Comparison of ENCODE assay signal across 23 mouse cellular contexts in genomic region chr8:117031476-117031875, GRCm38 (mm10). TPM values are rescaled to one million over a fixed set of nuclear protein-coding genes. Genes with fewer than 3 reads are reported as not detected.
"Had no signal": no experiment of that assay in that cellular context is flagged by ENCODE, and none has a peak within 500 bp of the region (broad histone marks: within the 10 kb centered on the region; RNA-seq: fewer than 3 reads in every experiment).

No protein-coding gene starts in this region.

- H3K9me3 ChIP-seq: liver, embryonic 13.5 days had no signal

- H3K27me3 ChIP-seq: liver, embryonic 13.5 days had no signal

- H3K36me3 ChIP-seq: liver, embryonic 13.5 days had no signal

- DNase-seq: kidney, adult 11 months; kidney, adult 9 months; kidney, postnatal 14 days; kidney, postnatal 4 days; layer of hippocampus, adult 9-11 months; liver, embryonic 13.5 days; lung, adult 2 months; lung, postnatal 14 days; lung, postnatal 4 days; midbrain, embryonic 14.5 days; spleen, adult 18-20 months; thymus, adult 2 months; thymus, postnatal 14 days; thymus, postnatal 4 days had no signal

- H3K9ac ChIP-seq: liver, embryonic 13.5 days had no signal

- H3K4me3 ChIP-seq: liver, embryonic 13.5 days had no signal

- H3K4me2 ChIP-seq: liver, embryonic 13.5 days; midbrain, embryonic 11.5 days had no signal

- H3K27ac ChIP-seq: liver, embryonic 13.5 days had no signal

RNA-seq across cellular contexts. Expression of gene Pkd1l2, which starts 50.8 kb away (rescaled TPM):
- total RNA-seq: left cerebral cortex, postnatal 10 days; liver, adult 2 months; megakaryocyte-erythroid progenitor cell, adult 5-6 weeks had no signal
- polyA plus RNA-seq: limb, embryonic 11.5 days; liver, adult 2 months; liver, embryonic 16.5 days; lung, embryonic 16.5 days; midbrain, embryonic 11.5 days; neural tube, embryonic 11.5 days had no signal

RNA-seq across cellular contexts. Expression of gene 1700030J22Rik, which starts 52.7 kb away (rescaled TPM):
- total RNA-seq: megakaryocyte progenitor cell, adult 5-6 weeks had no signal
